Mouse (Mus musculus) spleen, adult 12 weeks (tissue): Measurements from ENCODE around the gene Commd9.

Source experiments
- DNase-seq: peaks from one replicate; pipeline ENCODE4 v3.0.0; 2022; ENCODE audit warnings: low spot score

Commd9 gene

GRCm38 (mm10) chr2:101885768-101886438 lies at the start of gene Commd9:
Gene Commd9, plus strand, starts transcription at chr2:101886247.
- DNase-seq, result peak; percentile 84

- DNase-seq, result no peak
Observed at GRCm38 (mm10) chr2:101842756-101843155, 43.3 kb upstream of the Commd9 start.

- DNase-seq, result no peak
Observed at GRCm38 (mm10) chr2:101854792-101855191, 31.3 kb upstream of the Commd9 start.

- DNase-seq, result no peak
Observed at GRCm38 (mm10) chr2:101856174-101856573, 29.9 kb upstream of the Commd9 start.

- DNase-seq, result no peak
Observed at GRCm38 (mm10) chr2:101860920-101861485, 25.0 kb upstream of the Commd9 start.

- no peak for DNase-seq
Observed at GRCm38 (mm10) chr2:101862219-101863123, 23.6 kb upstream of the Commd9 start.

GRCm38 (mm10) chr2:101868683-101869082 lies 17.4 kb upstream of the Commd9 start:
- DNase-seq, result no peak

- no peak for DNase-seq
Observed at GRCm38 (mm10) chr2:101871179-101871578, 14.9 kb upstream of the Commd9 start.

- no peak for DNase-seq
Observed at GRCm38 (mm10) chr2:101881471-101882162, 4.4 kb upstream of the Commd9 start.

GRCm38 (mm10) chr2:101882998-101883397 lies 3.0 kb upstream of the Commd9 start, which contains the start of gene Prr5l:
Gene Prr5l, minus strand, starts transcription at chr2:101883027.
- no peak for DNase-seq

GRCm38 (mm10) chr2:101884286-101884685 lies 1.8 kb upstream of the Commd9 start:
- DNase-seq, result no peak

- DNase-seq, result no peak
Observed at GRCm38 (mm10) chr2:101888886-101889285, 2.8 kb downstream of the Commd9 start.

- DNase-seq, result no peak
Observed at GRCm38 (mm10) chr2:101891143-101891542, 5.1 kb downstream of the Commd9 start.

GRCm38 (mm10) chr2:101894126-101894525 lies 8.1 kb downstream of the Commd9 start:
- DNase-seq, result no peak

- no peak for DNase-seq
Observed at GRCm38 (mm10) chr2:101896425-101897204, 10.6 kb downstream of the Commd9 start.

GRCm38 (mm10) chr2:101902196-101902595 lies 16.1 kb downstream of the Commd9 start:
- DNase-seq, result no peak

- DNase-seq, result peak; percentile 21
Observed at GRCm38 (mm10) chr2:101905534-101906378, 19.7 kb downstream of the Commd9 start.

- no peak for DNase-seq
Observed at GRCm38 (mm10) chr2:101906379-101906690, 20.3 kb downstream of the Commd9 start.

GRCm38 (mm10) chr2:101907386-101908022 lies 21.5 kb downstream of the Commd9 start:
- DNase-seq, result no peak

GRCm38 (mm10) chr2:101908773-101909172 lies 22.7 kb downstream of the Commd9 start:
- DNase-seq, result no peak
